Mouse (Mus musculus): ENCODE data around the gene Olfr554. TPM values are rescaled to one million over a fixed set of nuclear protein-coding genes. Genes with fewer than 3 reads are reported as not detected.

Olfr554 gene
- polyA plus RNA-seq, 2 experiments = not detected

GRCm38 (mm10) chr7:102681916-102682315 lies 43.7 kb downstream of the Olfr554 start:
- Histone ChIP-seq H3K27ac (replicated peaks; ENCODE audit: low read depth, low read length) (no peak overlapping the region), H3K9ac (ENCODE audit: low read depth, low read length, severe bottlenecking) (no peak overlapping the region), H3K27me3 (ENCODE audit: control insufficient read depth, insufficient read depth, low read length) (no peaks in the 10 kb centered on the region), H3K36me3 (ENCODE audit: control insufficient read depth, insufficient read depth, low read length) (0 out of 2 replicates have a peak, but pooled peaks cover 3% of the 10 kb centered on the region), H3K4me1 (ENCODE audit: control insufficient read depth, insufficient read depth, low read length) (no peaks in the 10 kb centered on the region), H3K4me3 (replicated peaks; ENCODE audit: low read length) (no peak overlapping the region), H3K9me3 (ENCODE audit: control insufficient read depth, low read length) (no peaks in the 10 kb centered on the region), H3K4me2 (replicated peaks; ENCODE audit: low read depth, low read length, severe bottlenecking) (no peak overlapping the region)
- 83% methylated on average over 1 of the region's 1 CpGs for WGBS
- no peak for TF ChIP-seq POLR2A (IDR thresholded peaks at IDR 0.05; ENCODE audit: borderline replicate concordance, extremely low read depth, insufficient read depth, insufficient read length)
- ATAC-seq (ENCODE audit: low FRiP score, low read depth) = no peak
- no peak for DNase-seq (ENCODE audit: low spot score)

GRCm38 (mm10) chr7:102686944-102687501 lies 48.8 kb downstream of the Olfr554 start, which contains the start of gene Trim68:
TSS of gene Trim68 (minus strand) at chr7:102687327.
- TF ChIP-seq POLR2A (IDR thresholded peaks at IDR 0.05; ENCODE audit: borderline replicate concordance, extremely low read depth, insufficient read depth, insufficient read length) = peak; percentile 45; the same call in 1 of the 2 replicates
- peak within 1 kb of the TSS; percentile 57 for H3K4me2 ChIP-seq (replicated peaks; ENCODE audit: low read depth, low read length, severe bottlenecking)
- no peaks in the 10 kb centered on the region for H3K36me3 ChIP-seq (ENCODE audit: control insufficient read depth, insufficient read depth, low read length)
- peak within 1 kb of the TSS; percentile 57 for H3K4me3 ChIP-seq (replicated peaks; ENCODE audit: low read length)
- ATAC-seq (ENCODE audit: low FRiP score, low read depth) = peak; percentile 100
- H3K4me1 ChIP-seq (ENCODE audit: control insufficient read depth, insufficient read depth, low read length) = no peaks in the 10 kb centered on the region
- H3K27ac ChIP-seq (replicated peaks; ENCODE audit: low read depth, low read length) = peak within 1 kb of the TSS; percentile 74
- no peaks in the 10 kb centered on the region for H3K9me3 ChIP-seq (ENCODE audit: control insufficient read depth, low read length)
- DNase-seq (ENCODE audit: low spot score) = peak; percentile 94
- WGBS = under 1% methylated on average over 38 of the region's 40 CpGs
- peak within 1 kb of the TSS; percentile 68 for H3K9ac ChIP-seq (ENCODE audit: low read depth, low read length, severe bottlenecking)
- H3K27me3 ChIP-seq (ENCODE audit: control insufficient read depth, insufficient read depth, low read length) = no peaks in the 10 kb centered on the region

Other genes with a start within 250 kb of the Olfr554 start
- gene Rrm1, start 196.7 kb upstream of the Olfr554 start, polyA plus RNA-seq (2012; rRNA removed) = 66.3 and 79.7 TPM in 2 replicates
- gene Rrm1, start 196.7 kb upstream of the Olfr554 start, polyA plus RNA-seq (2014; fragmentation: Nextera tagmentation; extraction: Ambion mirVana) = 115 and 134 TPM in 2 replicates
- gene Olfr543, start 156.8 kb upstream of the Olfr554 start, polyA plus RNA-seq (2012; rRNA removed) = not detected in 2 replicates
- 0.36 and 0.44 TPM in 2 replicates for gene Olfr543, start 156.8 kb upstream of the Olfr554 start, polyA plus RNA-seq (2014; fragmentation: Nextera tagmentation; extraction: Ambion mirVana)
- not detected in 2 replicates for gene Olfr544, start 150.1 kb upstream of the Olfr554 start, polyA plus RNA-seq (2012; rRNA removed)
- gene Olfr544, start 150.1 kb upstream of the Olfr554 start, polyA plus RNA-seq (2014; fragmentation: Nextera tagmentation; extraction: Ambion mirVana) = 0.11 and 0.18 TPM in 2 replicates
- gene Olfr545, start 138.9 kb upstream of the Olfr554 start, polyA plus RNA-seq (2012; rRNA removed) = not detected in 2 replicates
- gene Olfr545, start 138.9 kb upstream of the Olfr554 start, polyA plus RNA-seq (2014; fragmentation: Nextera tagmentation; extraction: Ambion mirVana) = not detected in 2 replicates
- gene Olfr547, start 103.7 kb upstream of the Olfr554 start, polyA plus RNA-seq (2012; rRNA removed) = not detected in 2 replicates
- gene Olfr547, start 103.7 kb upstream of the Olfr554 start, polyA plus RNA-seq (2014; fragmentation: Nextera tagmentation; extraction: Ambion mirVana) = not detected in 2 replicates
- not detected in 2 replicates for gene Olfr548-ps1, start 97.5 kb upstream of the Olfr554 start, polyA plus RNA-seq (2012; rRNA removed)
- not detected in 2 replicates for gene Olfr548-ps1, start 97.5 kb upstream of the Olfr554 start, polyA plus RNA-seq (2014; fragmentation: Nextera tagmentation; extraction: Ambion mirVana)
- not detected in 2 replicates for gene Olfr549, start 88.6 kb upstream of the Olfr554 start, polyA plus RNA-seq (2012; rRNA removed)
- gene Olfr549, start 88.6 kb upstream of the Olfr554 start, polyA plus RNA-seq (2014; fragmentation: Nextera tagmentation; extraction: Ambion mirVana) = not detected in 2 replicates
- 3.4 and 4.0 TPM in 2 replicates for gene Trim21, start 72.9 kb upstream of the Olfr554 start, polyA plus RNA-seq (2012; rRNA removed)
- 0.81 and 1.2 TPM in 2 replicates for gene Trim21, start 72.9 kb upstream of the Olfr554 start, polyA plus RNA-seq (2014; fragmentation: Nextera tagmentation; extraction: Ambion mirVana)
- gene Olfr550, start 67.0 kb upstream of the Olfr554 start, polyA plus RNA-seq (2012; rRNA removed) = not detected in 2 replicates
- not detected in 2 replicates for gene Olfr550, start 67.0 kb upstream of the Olfr554 start, polyA plus RNA-seq (2014; fragmentation: Nextera tagmentation; extraction: Ambion mirVana)
- not detected in 2 replicates for gene Olfr551, start 46.5 kb upstream of the Olfr554 start, polyA plus RNA-seq (2012; rRNA removed)
- gene Olfr551, start 46.5 kb upstream of the Olfr554 start, polyA plus RNA-seq (2014; fragmentation: Nextera tagmentation; extraction: Ambion mirVana) = not detected in 2 replicates
- gene Olfr552, start 40.7 kb upstream of the Olfr554 start, polyA plus RNA-seq (2012; rRNA removed) = not detected in 2 replicates
- gene Olfr552, start 40.7 kb upstream of the Olfr554 start, polyA plus RNA-seq (2014; fragmentation: Nextera tagmentation; extraction: Ambion mirVana) = not detected in 2 replicates
- gene Olfr553, start 20.2 kb upstream of the Olfr554 start, polyA plus RNA-seq (2012; rRNA removed) = not detected in 2 replicates
- gene Olfr553, start 20.2 kb upstream of the Olfr554 start, polyA plus RNA-seq (2014; fragmentation: Nextera tagmentation; extraction: Ambion mirVana) = not detected in 2 replicates
- gene Olfr555, start 20.4 kb downstream of the Olfr554 start, polyA plus RNA-seq (2012; rRNA removed) = not detected in 2 replicates
- not detected in 2 replicates for gene Olfr555, start 20.4 kb downstream of the Olfr554 start, polyA plus RNA-seq (2014; fragmentation: Nextera tagmentation; extraction: Ambion mirVana)
- gene Olfr556, start 26.5 kb downstream of the Olfr554 start, polyA plus RNA-seq (2012; rRNA removed) = not detected in 2 replicates
- not detected in 2 replicates for gene Olfr556, start 26.5 kb downstream of the Olfr554 start, polyA plus RNA-seq (2014; fragmentation: Nextera tagmentation; extraction: Ambion mirVana)
- gene Trim68, start 48.9 kb downstream of the Olfr554 start, polyA plus RNA-seq (2012; rRNA removed) = 38.1 and 41.4 TPM in 2 replicates
- gene Trim68, start 48.9 kb downstream of the Olfr554 start, polyA plus RNA-seq (2014; fragmentation: Nextera tagmentation; extraction: Ambion mirVana) = 13.4 and 15.3 TPM in 2 replicates
- gene Olfr557, start 57.5 kb downstream of the Olfr554 start, polyA plus RNA-seq (2012; rRNA removed) = not detected in 2 replicates
- gene Olfr557, start 57.5 kb downstream of the Olfr554 start, polyA plus RNA-seq (2014; fragmentation: Nextera tagmentation; extraction: Ambion mirVana) = not detected in 2 replicates
- gene Olfr558, start 63.8 kb downstream of the Olfr554 start, polyA plus RNA-seq (2012; rRNA removed) = 0.87 and 0.99 TPM in 2 replicates
- gene Olfr558, start 63.8 kb downstream of the Olfr554 start, polyA plus RNA-seq (2014; fragmentation: Nextera tagmentation; extraction: Ambion mirVana) = 0.33 and 0.37 TPM in 2 replicates
- gene Olfr33, start 80.6 kb downstream of the Olfr554 start, polyA plus RNA-seq (2012; rRNA removed) = not detected in 2 replicates
- not detected in 2 replicates for gene Olfr33, start 80.6 kb downstream of the Olfr554 start, polyA plus RNA-seq (2014; fragmentation: Nextera tagmentation; extraction: Ambion mirVana)
- gene Olfr559, start 89.1 kb downstream of the Olfr554 start, polyA plus RNA-seq (2012; rRNA removed) = not detected in 2 replicates
- gene Olfr559, start 89.1 kb downstream of the Olfr554 start, polyA plus RNA-seq (2014; fragmentation: Nextera tagmentation; extraction: Ambion mirVana) = not detected in 2 replicates
- gene Olfr560, start 120.9 kb downstream of the Olfr554 start, polyA plus RNA-seq (2012; rRNA removed) = 0.04 and 0.05 TPM in 2 replicates
- gene Olfr560, start 120.9 kb downstream of the Olfr554 start, polyA plus RNA-seq (2014; fragmentation: Nextera tagmentation; extraction: Ambion mirVana) = not detected in 2 replicates
- 0.45 and 0.62 TPM in 2 replicates for gene Olfr78, start 121.0 kb downstream of the Olfr554 start, polyA plus RNA-seq (2012; rRNA removed)
- gene Olfr78, start 121.0 kb downstream of the Olfr554 start, polyA plus RNA-seq (2014; fragmentation: Nextera tagmentation; extraction: Ambion mirVana) = 0.07 and 0.18 TPM in 2 replicates
- gene Olfr561, start 132.8 kb downstream of the Olfr554 start, polyA plus RNA-seq (2012; rRNA removed) = not detected in 2 replicates
- gene Olfr561, start 132.8 kb downstream of the Olfr554 start, polyA plus RNA-seq (2014; fragmentation: Nextera tagmentation; extraction: Ambion mirVana) = not detected in 2 replicates
- not detected in 2 replicates for gene Olfr564, start 165.0 kb downstream of the Olfr554 start, polyA plus RNA-seq (2012; rRNA removed)
- not detected in 2 replicates for gene Olfr564, start 165.0 kb downstream of the Olfr554 start, polyA plus RNA-seq (2014; fragmentation: Nextera tagmentation; extraction: Ambion mirVana)
- gene Olfr566, start 220.3 kb downstream of the Olfr554 start, polyA plus RNA-seq (2012; rRNA removed) = not detected in 2 replicates
- gene Olfr566, start 220.3 kb downstream of the Olfr554 start, polyA plus RNA-seq (2014; fragmentation: Nextera tagmentation; extraction: Ambion mirVana) = not detected in 2 replicates
- gene Olfr568, start 238.7 kb downstream of the Olfr554 start, polyA plus RNA-seq (2012; rRNA removed) = not detected in 2 replicates
- not detected in 2 replicates for gene Olfr568, start 238.7 kb downstream of the Olfr554 start, polyA plus RNA-seq (2014; fragmentation: Nextera tagmentation; extraction: Ambion mirVana)